Mouse (Mus musculus): ENCODE results near the gene Tcte1.

The Tcte1 gene

GRCm38 (mm10) chr17:45523263-45523662, at the start of gene Tcte1:
Gene Tcte1, plus strand, starts transcription at chr17:45523434.
- no peak for DNase-seq (ENCODE audit: low read depth, low spot score)

GRCm38 (mm10) chr17:45473667-45474066, 49.6 kb upstream of the Tcte1 start:
- no peak for DNase-seq (ENCODE audit: low read depth, low spot score)

GRCm38 (mm10) chr17:45474146-45474545, 49.1 kb upstream of the Tcte1 start:
- no peak for DNase-seq (ENCODE audit: low read depth, low spot score)

DNA sequence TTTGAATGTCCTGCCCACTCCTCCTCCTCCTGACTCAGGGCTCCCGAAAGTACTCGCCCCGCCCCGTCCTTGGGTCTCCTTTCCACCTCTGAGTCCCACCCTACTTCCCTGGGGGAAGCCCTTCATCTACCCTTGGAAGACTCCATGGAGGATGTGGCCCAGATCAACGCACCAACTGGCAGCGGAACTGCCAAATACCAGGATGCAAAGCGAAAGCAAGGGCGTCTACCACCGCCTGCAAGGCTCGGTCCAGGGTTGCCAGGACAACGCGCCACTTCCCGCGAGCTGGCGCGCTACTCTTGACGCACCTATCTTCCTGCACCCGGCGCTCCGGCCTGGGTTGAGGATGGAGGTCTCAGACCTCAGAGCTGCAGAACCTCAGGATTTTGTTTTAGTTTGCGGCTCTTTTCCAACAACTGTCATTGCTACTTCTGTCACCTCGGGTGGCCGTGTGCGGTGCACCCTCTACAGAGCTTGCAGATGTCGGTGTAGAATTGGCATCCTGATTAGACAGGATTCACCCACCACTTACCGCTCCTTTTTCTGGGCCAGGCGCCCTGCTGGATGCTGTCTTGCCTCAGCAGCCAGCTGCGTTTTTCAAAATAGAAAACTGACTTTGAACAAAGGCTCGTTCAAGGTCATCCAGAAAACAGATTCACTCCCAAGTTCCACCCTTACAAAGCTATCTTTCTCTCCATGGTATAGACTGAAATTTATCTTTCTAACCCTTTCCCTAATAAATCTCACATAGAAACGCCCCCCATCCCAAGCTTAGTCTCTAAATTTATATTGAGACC, 48.4 kb upstream of the Tcte1 start, which contains the start of gene Spats1:
TSS of gene Spats1 (minus strand) at position 747 of the 797 bp plus-strand sequence.
- DNase-seq (ENCODE audit: low read depth, low spot score) = peak; percentile 83

DNA sequence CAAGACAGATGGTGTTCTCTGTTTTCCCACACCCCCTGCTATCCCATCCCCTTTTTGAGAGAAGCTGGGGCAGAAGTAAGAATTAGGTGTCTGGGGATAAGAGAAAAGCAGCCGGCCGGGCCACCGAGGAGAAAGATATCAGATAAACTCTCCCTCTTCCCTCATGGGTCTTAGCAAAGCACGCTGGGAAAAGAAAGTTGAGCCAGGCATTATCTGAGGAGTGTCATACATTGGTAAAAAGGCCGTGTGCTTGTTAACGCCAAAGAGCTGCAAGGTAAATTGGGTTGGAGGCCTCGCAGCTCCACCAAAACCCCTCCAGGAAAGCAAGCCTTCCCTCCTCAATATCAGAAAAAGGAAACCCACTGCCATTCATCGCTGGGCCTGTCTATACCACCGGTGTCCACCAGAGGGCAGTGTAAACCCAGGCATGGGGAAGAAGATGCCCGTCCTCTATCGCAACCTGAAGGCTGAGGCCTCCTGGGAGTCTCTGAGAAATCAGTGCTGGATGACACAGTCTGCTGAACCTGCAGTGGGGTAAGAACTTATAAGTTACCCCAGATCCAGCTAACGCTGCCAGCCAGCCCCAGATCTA, 44.9 kb upstream of the Tcte1 start:
- DNase-seq (ENCODE audit: low read depth, low spot score) = peak; percentile 74

- DNase-seq (ENCODE audit: low read depth, low spot score) = peak; percentile 41
Observed at GRCm38 (mm10) chr17:45480429-45480828, 42.8 kb upstream of the Tcte1 start.

DNA sequence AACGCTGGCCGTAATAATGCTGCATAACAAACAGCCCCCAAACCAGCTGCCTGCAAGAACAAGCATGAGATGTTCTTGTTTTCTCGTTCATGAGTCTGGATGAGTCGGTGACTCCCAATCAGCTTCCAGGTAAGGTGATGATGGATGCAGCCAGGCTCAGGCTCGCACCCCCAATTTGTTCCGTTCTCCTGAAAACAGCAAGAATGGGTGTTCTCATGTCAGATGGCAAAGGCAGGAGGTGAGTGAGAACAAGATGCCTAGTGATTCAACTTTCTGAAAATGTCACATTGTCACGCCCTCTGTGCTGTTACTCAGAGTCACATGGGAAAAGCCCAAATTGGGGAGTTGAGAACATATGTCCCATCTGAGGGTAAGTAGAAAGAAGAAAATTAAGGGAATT, 37.7 kb upstream of the Tcte1 start:
- DNase-seq (ENCODE audit: low read depth, low spot score) = no peak

DNA sequence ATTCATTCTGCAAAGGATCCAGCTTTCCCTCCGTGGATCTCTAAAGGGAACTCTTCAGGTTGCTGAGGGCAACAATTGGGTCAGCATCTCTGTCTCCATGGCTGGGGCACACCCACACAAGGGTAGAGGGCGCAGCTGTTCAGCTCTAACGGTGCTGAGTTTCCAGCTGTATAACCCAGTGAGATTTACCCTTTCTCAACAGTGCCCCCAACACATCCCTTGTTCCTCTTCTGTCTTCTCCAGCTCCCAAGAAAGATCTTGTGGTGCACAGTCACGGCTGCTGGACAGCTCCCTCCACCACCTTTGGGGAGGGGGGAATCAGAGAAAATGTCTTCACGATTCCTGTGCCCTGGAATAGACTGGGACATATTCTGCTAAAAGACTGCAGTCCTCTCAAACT, 36.0 kb upstream of the Tcte1 start:
- DNase-seq (ENCODE audit: low read depth, low spot score) = no peak

DNA sequence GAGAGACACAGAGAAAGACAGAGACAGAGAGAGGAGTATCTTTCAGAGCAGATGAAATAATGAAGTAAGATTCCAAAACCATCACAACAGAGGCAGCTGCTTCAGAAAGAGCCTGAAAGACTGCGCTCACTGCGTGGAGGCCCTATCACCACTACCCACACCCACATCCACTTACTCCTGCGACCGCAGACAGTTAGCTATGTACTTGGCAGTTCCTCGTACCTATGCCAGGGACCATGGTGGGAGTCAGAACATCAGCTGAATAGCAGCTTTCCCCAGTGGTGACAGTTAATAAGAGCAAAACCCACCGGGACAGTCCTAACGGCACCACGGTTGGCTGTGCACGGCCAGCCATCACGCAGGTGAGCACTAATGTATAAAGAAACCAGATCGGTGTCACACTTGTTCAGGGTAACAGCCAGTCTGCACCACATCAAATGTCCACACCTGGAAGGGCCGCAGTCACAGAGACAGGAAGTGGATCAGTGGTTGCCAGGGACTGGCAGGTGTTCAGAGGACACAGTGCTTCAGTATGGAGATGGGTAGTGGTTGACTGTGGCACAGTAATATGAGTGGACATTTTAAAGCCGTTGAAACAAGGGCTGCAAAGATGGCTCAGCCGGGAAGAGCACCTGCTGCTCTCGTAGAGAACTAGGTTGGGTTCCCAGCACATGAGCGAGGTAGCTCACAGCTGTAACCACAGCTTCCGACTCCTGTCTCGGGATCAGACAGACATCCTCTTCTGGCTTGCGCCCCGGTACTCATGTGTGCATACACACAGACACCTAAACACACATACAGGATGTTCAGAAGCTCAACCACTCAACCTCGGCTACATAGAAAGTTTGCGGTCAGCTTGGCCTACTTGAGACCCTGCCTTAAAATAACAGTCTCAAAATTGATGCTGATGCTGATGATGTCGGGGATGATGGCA, 34.6 kb upstream of the Tcte1 start:
- peak; percentile 80 for DNase-seq (ENCODE audit: low read depth, low spot score)

DNA sequence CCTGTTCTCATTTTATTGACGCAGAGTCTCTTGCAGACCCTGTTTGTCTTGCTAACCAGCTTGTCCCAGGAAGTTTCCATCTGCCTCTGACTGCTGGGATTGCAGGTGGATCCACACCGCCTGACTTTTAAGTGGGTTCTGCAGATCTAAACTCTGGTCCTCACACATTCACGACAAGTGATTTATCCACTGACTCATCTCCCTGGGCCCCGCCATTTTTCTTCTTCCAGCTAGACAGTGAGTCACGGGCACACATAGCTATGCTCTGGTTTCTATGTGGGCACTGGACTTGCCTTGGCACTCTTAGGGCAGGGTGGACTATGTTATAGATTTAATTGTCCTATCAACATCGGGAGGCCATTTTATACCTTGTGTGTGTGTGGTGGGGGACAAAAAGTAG, 33.5 kb upstream of the Tcte1 start:
- no peak for DNase-seq (ENCODE audit: low read depth, low spot score)

- DNase-seq (ENCODE audit: low read depth, low spot score) = no peak
Observed at GRCm38 (mm10) chr17:45490532-45491154, 32.6 kb upstream of the Tcte1 start.

DNA sequence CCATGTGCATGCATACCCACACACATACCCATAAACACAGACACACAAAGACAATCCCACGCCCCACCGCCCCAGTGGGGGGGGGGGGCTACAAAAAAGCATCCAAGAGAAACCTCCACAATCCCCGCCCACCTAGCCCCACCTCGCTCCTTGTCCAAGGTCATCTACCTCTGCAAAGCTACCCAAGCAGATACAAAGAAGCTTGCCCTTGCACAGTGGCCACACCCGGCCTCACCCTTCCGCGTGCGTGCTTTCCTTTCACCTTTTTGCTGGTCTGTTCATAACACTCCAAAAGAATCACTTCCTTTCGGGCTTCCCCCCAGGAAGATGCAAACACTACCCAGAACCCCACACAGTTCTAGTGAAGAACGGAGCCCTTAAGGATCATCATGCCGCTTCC, 27.8 kb upstream of the Tcte1 start:
- no peak for DNase-seq (ENCODE audit: low read depth, low spot score)

GRCm38 (mm10) chr17:45498397-45498796, 24.8 kb upstream of the Tcte1 start:
- no peak for DNase-seq (ENCODE audit: low read depth, low spot score)

- no peak for DNase-seq (ENCODE audit: low read depth, low spot score)
Observed at GRCm38 (mm10) chr17:45499516-45499915, 23.7 kb upstream of the Tcte1 start.

DNA sequence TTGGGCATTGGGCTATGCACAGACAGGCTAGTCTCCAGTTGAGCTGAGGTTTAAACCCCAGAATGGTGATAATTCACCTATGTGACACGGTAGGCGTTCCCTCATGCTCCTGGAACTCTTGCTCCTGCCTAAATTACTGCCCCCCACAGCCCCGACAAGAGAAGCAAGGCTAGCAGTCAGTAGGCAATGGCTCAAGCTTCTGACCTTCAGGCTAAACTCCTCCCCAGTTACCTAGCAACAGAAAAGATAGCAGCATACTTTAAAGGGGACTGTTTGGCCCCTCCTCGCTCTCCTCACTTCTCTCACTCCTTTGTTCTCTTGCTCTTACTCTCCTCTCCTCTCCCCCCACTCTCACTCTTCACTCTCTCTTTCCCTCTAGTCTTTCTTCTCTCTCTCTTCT, 22.3 kb upstream of the Tcte1 start:
- no peak for DNase-seq (ENCODE audit: low read depth, low spot score)

- no peak for DNase-seq (ENCODE audit: low read depth, low spot score)
Observed at GRCm38 (mm10) chr17:45502324-45502723, 20.9 kb upstream of the Tcte1 start.

DNA sequence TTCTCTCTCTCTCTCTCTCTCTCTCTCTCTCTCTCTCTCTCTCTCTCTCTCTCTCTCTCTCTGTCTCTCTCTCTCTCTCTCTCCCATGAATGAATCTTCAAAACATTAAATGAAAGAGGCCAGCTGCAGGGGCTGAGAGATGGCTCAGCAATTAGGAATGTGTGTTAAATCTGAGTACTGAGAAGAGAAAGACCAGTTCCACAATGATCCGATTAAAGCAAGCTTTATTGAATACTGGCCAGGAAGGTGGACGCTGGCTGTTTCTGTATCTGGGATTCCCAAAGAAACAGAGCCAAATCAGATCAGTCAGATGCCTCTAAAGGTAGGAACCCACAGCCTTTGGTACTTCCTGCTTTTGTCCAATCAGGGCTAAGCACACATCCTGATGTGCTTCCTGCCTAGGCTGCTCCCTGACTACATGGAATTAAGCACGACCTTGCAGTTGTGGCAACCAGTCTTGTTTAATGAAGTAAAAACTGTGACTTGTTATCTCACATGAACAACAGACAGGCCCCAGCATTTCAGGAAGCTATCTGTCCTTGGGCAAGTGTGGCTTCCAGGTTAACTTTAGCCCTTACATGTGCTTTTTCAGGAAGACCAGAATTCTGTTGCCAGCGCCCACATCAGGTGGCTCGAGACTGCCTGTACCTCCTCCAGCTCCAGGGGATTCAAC, 19.8 kb upstream of the Tcte1 start:
- DNase-seq (ENCODE audit: low read depth, low spot score) = no peak

- no peak for DNase-seq (ENCODE audit: low read depth, low spot score)
Observed at GRCm38 (mm10) chr17:45505941-45506465, 17.2 kb upstream of the Tcte1 start.

- peak; percentile 96 for DNase-seq (ENCODE audit: low read depth, low spot score)
Observed at GRCm38 (mm10) chr17:45506700-45507189, 16.5 kb upstream of the Tcte1 start, which contains the start of gene Aars2. Gene Aars2, plus strand, starts transcription at chr17:45506841.

- no peak for DNase-seq (ENCODE audit: low read depth, low spot score)
Observed at GRCm38 (mm10) chr17:45510871-45511270, 12.4 kb upstream of the Tcte1 start.

- no peak for DNase-seq (ENCODE audit: low read depth, low spot score)
Observed at GRCm38 (mm10) chr17:45511757-45512156, 11.5 kb upstream of the Tcte1 start.

All from CD4-positive helper T cell, adult 2 months (primary cell).